Mouse (Mus musculus) right cerebral cortex, postnatal 36 days (tissue): ENCODE measurements around the gene Uqcr10.
A peak's percentile ranks its signal among the peaks of the same experiment; 100 is the strongest.

ENCODE experiments used
- DNase-seq, 2 experiments: peaks; one replicate each; pipeline ENCODE4 v3.0.0; 2022; ENCODE audit warnings: low spot score in 2 of 2, mixed read lengths in 1 of 2

Gene Uqcr10

GRCm38 (mm10) chr11:4704072-4704964, at the start of gene Uqcr10, which contains the start of gene Zmat5:
TSS of gene Uqcr10 (minus strand) at chr11:4704342.
TSS of gene Zmat5 (plus strand) at chr11:4704678.
- peak; percentile 88 to 92 for DNase-seq

GRCm38 (mm10) chr11:4752836-4753235, 48.7 kb upstream of the Uqcr10 start:
- DNase-seq, result no peak

- no peak for DNase-seq
Observed at GRCm38 (mm10) chr11:4750263-4750662, 46.1 kb upstream of the Uqcr10 start.

GRCm38 (mm10) chr11:4747285-4747684, 43.1 kb upstream of the Uqcr10 start:
- DNase-seq, result no peak

GRCm38 (mm10) chr11:4746733-4747132, 42.6 kb upstream of the Uqcr10 start, which contains the start of gene Cabp7:
TSS of gene Cabp7 (minus strand) at chr11:4746778.
- DNase-seq, result no peak

- DNase-seq, result no peak
Observed at GRCm38 (mm10) chr11:4745969-4746368, 41.8 kb upstream of the Uqcr10 start.

GRCm38 (mm10) chr11:4744691-4745090, 40.5 kb upstream of the Uqcr10 start:
- DNase-seq, result no peak

GRCm38 (mm10) chr11:4740785-4741184, 36.6 kb upstream of the Uqcr10 start:
- no peak for DNase-seq

GRCm38 (mm10) chr11:4738719-4739118, 34.6 kb upstream of the Uqcr10 start:
- no peak for DNase-seq

- DNase-seq, result no peak
Observed at GRCm38 (mm10) chr11:4737682-4738081, 33.5 kb upstream of the Uqcr10 start.

- no peak for DNase-seq
Observed at GRCm38 (mm10) chr11:4736355-4736754, 32.2 kb upstream of the Uqcr10 start.

- DNase-seq, result no peak
Observed at GRCm38 (mm10) chr11:4734179-4734578, 30.0 kb upstream of the Uqcr10 start.

- DNase-seq, result no peak
Observed at GRCm38 (mm10) chr11:4731781-4732180, 27.6 kb upstream of the Uqcr10 start.

GRCm38 (mm10) chr11:4730913-4731312, 26.8 kb upstream of the Uqcr10 start:
- no peak for DNase-seq

GRCm38 (mm10) chr11:4730096-4730495, 26.0 kb upstream of the Uqcr10 start:
- DNase-seq, result no peak

GRCm38 (mm10) chr11:4729603-4730002, 25.5 kb upstream of the Uqcr10 start:
- DNase-seq, result no peak

- no peak for DNase-seq
Observed at GRCm38 (mm10) chr11:4721728-4722127, 17.6 kb upstream of the Uqcr10 start.

GRCm38 (mm10) chr11:4720900-4721580, 16.9 kb upstream of the Uqcr10 start:
- no peak for DNase-seq

- DNase-seq, result no peak
Observed at GRCm38 (mm10) chr11:4720393-4720792, 16.3 kb upstream of the Uqcr10 start.

- no peak for DNase-seq
Observed at GRCm38 (mm10) chr11:4719961-4720360, 15.8 kb upstream of the Uqcr10 start.

GRCm38 (mm10) chr11:4718548-4718947, 14.4 kb upstream of the Uqcr10 start:
- DNase-seq, result no peak

GRCm38 (mm10) chr11:4716530-4717236, 12.5 kb upstream of the Uqcr10 start:
- no peak for DNase-seq
